In genomic region chr13:36181231-36181630, GRCm38 (mm10) we compare ENCODE assay signal across 15 mouse cellular contexts.
"Had no signal": no experiment of that assay in that cellular context is flagged by ENCODE, and none has a peak within 500 bp of the region (broad histone marks: within the 10 kb centered on the region; RNA-seq: fewer than 3 reads in every experiment).

No protein-coding gene starts in this region.

- H3K9me3 ChIP-seq: neural tube, embryonic 15.5 days; stomach, embryonic 15.5 days had no signal

- H3K4me1 ChIP-seq: neural tube, embryonic 15.5 days; stomach, embryonic 15.5 days had no signal

- H3K9ac ChIP-seq: neural tube, embryonic 15.5 days; stomach, embryonic 15.5 days had no signal

- H3K4me2 ChIP-seq: neural tube, embryonic 15.5 days; stomach, embryonic 15.5 days had no signal

- H3K27me3 ChIP-seq: neural tube, embryonic 15.5 days; stomach, embryonic 15.5 days had no signal

- H3K27ac ChIP-seq: neural tube, embryonic 15.5 days; stomach, embryonic 15.5 days; stomach, postnatal 0 days had no signal

- H3K36me3 ChIP-seq: neural tube, embryonic 15.5 days; stomach, embryonic 15.5 days had no signal

- H3K4me3 ChIP-seq: neural tube, embryonic 15.5 days; stomach, embryonic 15.5 days had no signal

- DNase-seq: retina, postnatal 1 day; right cerebral cortex, adult 18-20 months; right cerebral cortex, postnatal 14 days; right cerebral cortex, postnatal 25 days; right cerebral cortex, postnatal 4 days; spleen, adult 18-20 months; thymus, adult 18-20 months; thymus, adult 2 months; thymus, postnatal 14 days; thymus, postnatal 25 days; thymus, postnatal 36 days; thymus, postnatal 4 days had no signal
